Mouse (Mus musculus) heart, postnatal 0 days (tissue): ENCODE data around the gene Fam135a.

Experiments
- CTCF ChIP-seq: IDR thresholded peaks from 2 replicates; pipeline ENCODE4 v1.5.1; 2016; ENCODE audit warnings: antibody characterized with exemption, control low read depth, low read depth
- EP300 ChIP-seq: IDR thresholded peaks from 2 replicates; pipeline ENCODE4 v1.6.1; 2016; ENCODE audit warnings: antibody characterized with exemption, low read depth

DNA sequence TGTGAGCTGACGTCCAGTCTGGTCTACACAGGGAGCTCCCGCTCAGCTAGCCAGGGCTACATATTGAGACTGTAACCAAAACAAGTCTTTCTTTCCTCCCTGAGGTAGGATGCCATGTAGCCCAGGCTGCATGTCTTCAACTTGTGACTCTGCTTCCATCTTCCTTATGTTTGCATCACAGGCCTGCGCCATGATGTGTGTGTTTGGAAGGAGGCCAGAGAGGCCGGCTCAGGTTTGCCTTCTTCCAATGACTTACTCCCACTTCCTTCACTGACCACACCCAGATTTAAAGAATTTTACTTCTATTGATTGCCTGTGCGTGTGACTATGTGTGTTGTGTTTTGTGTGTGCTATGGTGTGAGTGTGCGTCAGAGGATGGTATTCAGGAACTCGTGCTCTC, 101.3 kb downstream of the Fam135a start:
- TF ChIP-seq CTCF = no peak
- no peak for TF ChIP-seq EP300
